Mouse (Mus musculus) liver, embryonic 11.5 days (tissue): ENCODE measurements at regions not wholly inside any gene's neighbourhood (a gene's known extent, or its start where the extent isn't known, plus 50 kb on each side); places are given as distances from the start of the nearest gene placed in this dataset.

Experiments
- ATAC-seq: fragments of 200-750 bp; cut with Nextera tagmentation; replicated peaks from 2 replicates; pipeline ENCODE4 v1.8.0; 2017; ENCODE audit warnings: moderate number of reproducible peaks, mild to moderate bottlenecking, moderate TSS enrichment, moderate library complexity; ENCODE audit not compliant: low FRiP score
- DNase-seq: peaks from one replicate; pipeline ENCODE4 v3.0.0-alpha.2; 2017; ENCODE audit warnings: low spot score
- H3K27ac ChIP-seq: fragments of 300-500 bp; sonication (generic); 2 replicates; pipeline ENCODE4 v1.5.1; 2014; ENCODE audit warnings: mild to moderate bottlenecking, low read depth, low read length, control low read depth
- H3K27me3 ChIP-seq: fragments of 300-500 bp; sonication (generic); replicated peaks from 2 replicates; pipeline ENCODE4 v1.6.1; 2014; ENCODE audit warnings: low read length, mixed read lengths; ENCODE audit not compliant: control insufficient read depth, insufficient read depth
- H3K36me3 ChIP-seq: fragments of 300-500 bp; sonication (generic); 2 replicates; pipeline ENCODE4 v1.6.1; 2014; ENCODE audit warnings: mild to moderate bottlenecking, low read length, moderate library complexity, mixed read lengths; ENCODE audit not compliant: control insufficient read depth, insufficient read depth
- H3K4me1 ChIP-seq: fragments of 300-500 bp; sonication (generic); replicated peaks from 2 replicates; pipeline ENCODE4 v1.6.1; 2014; ENCODE audit warnings: low read length, mixed read lengths; ENCODE audit not compliant: control insufficient read depth, insufficient read depth
- H3K4me2 ChIP-seq: fragments of 300-500 bp; sonication (generic); 2 replicates; pipeline ENCODE4 v1.6.1; 2014; ENCODE audit warnings: mild to moderate bottlenecking, control low read depth, moderate library complexity
- H3K4me3 ChIP-seq: fragments of 300-500 bp; sonication (generic); 2 replicates; pipeline ENCODE4 v1.5.1; 2014; ENCODE audit warnings: low read depth, low read length, control low read depth
- H3K9ac ChIP-seq: fragments of 300-500 bp; sonication (generic); 2 replicates; pipeline ENCODE4 v1.6.1; 2014; ENCODE audit warnings: low read depth, low read length, control low read depth
- H3K9me3 ChIP-seq: fragments of 300-500 bp; sonication (generic); 2 replicates; pipeline ENCODE4 v1.6.1; 2016; ENCODE audit warnings: low read length, inconsistent platforms, mixed read lengths; ENCODE audit not compliant: control insufficient read depth
- WGBS: fragments of 180-500 bp; shearing (Covaris S2); extraction: QIAGEN DNeasy Blood & Tissue Kit; methylation state at CpG from one replicate; pipeline ENCODE4 v1.1.7; 2014; 5-methylcytosine and 5-hydroxymethylcytosine counted together

- Histone ChIP-seq H3K4me3 (no peak overlapping the region), H3K9ac (no peak overlapping the region), H3K9me3 (no peaks in the 10 kb centered on the region), H3K4me2 (no peak overlapping the region), H3K4me1 (no peaks in the 10 kb centered on the region), H3K27me3 (no peaks in the 10 kb centered on the region), H3K27ac (no peak overlapping the region), H3K36me3 (no peaks in the 10 kb centered on the region)
- DNase-seq (no peak), ATAC-seq (no peak)
- WGBS: 53% methylated on average over 5 of the region's 5 CpGs
Measured at GRCm38 (mm10) chr6:94413987-94414360, 86.2 kb upstream of the Slc25a26 start.

GRCm38 (mm10) chr6:94413297-94413986 is 86.7 kb upstream of the Slc25a26 start:
- H3K4me1 ChIP-seq: no peaks in the 10 kb centered on the region
- H3K27me3 ChIP-seq: no peaks in the 10 kb centered on the region
- H3K9ac ChIP-seq: no peak overlapping the region
- WGBS: 70% methylated on average over 10 of the region's 10 CpGs
- DNase-seq (no peak), ATAC-seq (no peak)
- H3K4me2 ChIP-seq: no peak overlapping the region
- no peak overlapping the region for H3K27ac ChIP-seq
- H3K9me3 ChIP-seq: no peaks in the 10 kb centered on the region
- H3K36me3 ChIP-seq: no peaks in the 10 kb centered on the region
- H3K4me3 ChIP-seq: no peak overlapping the region

- no peak overlapping the region for H3K4me3 ChIP-seq
- no peaks in the 10 kb centered on the region for H3K4me1 ChIP-seq
- WGBS: 82% methylated on average over 7 of the region's 7 CpGs
- no peak overlapping the region for H3K4me2 ChIP-seq
- DNase-seq: no peak
- no peaks in the 10 kb centered on the region for H3K27me3 ChIP-seq
- no peak for ATAC-seq
- H3K36me3 ChIP-seq: no peaks in the 10 kb centered on the region
- H3K27ac ChIP-seq: no peak overlapping the region
- no peaks in the 10 kb centered on the region for H3K9me3 ChIP-seq
- H3K9ac ChIP-seq: no peak overlapping the region
Measured at GRCm38 (mm10) chr6:94412341-94412740, 87.8 kb upstream of the Slc25a26 start.

GRCm38 (mm10) chr6:94410480-94410879 is 89.7 kb upstream of the Slc25a26 start:
- Histone ChIP-seq H3K36me3 (no peaks in the 10 kb centered on the region), H3K9ac (no peak overlapping the region), H3K27me3 (no peaks in the 10 kb centered on the region), H3K4me3 (no peak overlapping the region), H3K27ac (no peak overlapping the region), H3K4me2 (no peak overlapping the region), H3K4me1 (no peaks in the 10 kb centered on the region), H3K9me3 (no peaks in the 10 kb centered on the region)
- DNase-seq (no peak), ATAC-seq (no peak)
- WGBS: 65% methylated on average over 2 of the region's 2 CpGs

GRCm38 (mm10) chr6:94408996-94409395 is 91.1 kb upstream of the Slc25a26 start:
- H3K36me3 ChIP-seq: no peaks in the 10 kb centered on the region
- no peak overlapping the region for H3K4me2 ChIP-seq
- H3K9me3 ChIP-seq: no peaks in the 10 kb centered on the region
- H3K27ac ChIP-seq: no peak overlapping the region
- ATAC-seq: no peak
- WGBS: 74% methylated on average over 2 of the region's 2 CpGs
- H3K4me1 ChIP-seq: no peaks in the 10 kb centered on the region
- no peaks in the 10 kb centered on the region for H3K27me3 ChIP-seq
- no peak overlapping the region for H3K4me3 ChIP-seq
- H3K9ac ChIP-seq: no peak overlapping the region
- DNase-seq: no peak

- DNase-seq (no peak), ATAC-seq (no peak)
- Histone ChIP-seq H3K9me3 (no peaks in the 10 kb centered on the region), H3K36me3 (no peaks in the 10 kb centered on the region), H3K4me3 (no peak overlapping the region), H3K9ac (no peak overlapping the region), H3K27me3 (no peaks in the 10 kb centered on the region), H3K4me2 (no peak overlapping the region), H3K4me1 (no peaks in the 10 kb centered on the region), H3K27ac (no peak overlapping the region)
- WGBS: 79% methylated on average over 4 of the region's 4 CpGs
Measured at GRCm38 (mm10) chr6:94407751-94408150, 92.4 kb upstream of the Slc25a26 start.

- no peaks in the 10 kb centered on the region for H3K9me3 ChIP-seq
- ATAC-seq: no peak
- H3K4me2 ChIP-seq: no peak overlapping the region
- 83% methylated on average over 8 of the region's 8 CpGs for WGBS
- H3K9ac ChIP-seq: no peak overlapping the region
- no peaks in the 10 kb centered on the region for H3K27me3 ChIP-seq
- H3K36me3 ChIP-seq: no peaks in the 10 kb centered on the region
- no peak overlapping the region for H3K27ac ChIP-seq
- DNase-seq: no peak
- H3K4me3 ChIP-seq: no peak overlapping the region
- no peaks in the 10 kb centered on the region for H3K4me1 ChIP-seq
Measured at GRCm38 (mm10) chr6:94405371-94406076, 94.6 kb upstream of the Slc25a26 start.

GRCm38 (mm10) chr6:94401617-94402481 is 98.3 kb upstream of the Slc25a26 start:
- Histone ChIP-seq H3K9me3 (no peaks in the 10 kb centered on the region), H3K4me2 (no peak overlapping the region), H3K4me1 (no peaks in the 10 kb centered on the region), H3K4me3 (no peak overlapping the region), H3K27me3 (no peaks in the 10 kb centered on the region), H3K27ac (no peak overlapping the region), H3K9ac (no peak overlapping the region), H3K36me3 (no peaks in the 10 kb centered on the region)
- 70% methylated on average over 9 of the region's 9 CpGs for WGBS
- no peak for ATAC-seq
- DNase-seq: no peak
